Mouse (Mus musculus) heart, postnatal 10 days (tissue): ENCODE measurements at regions not wholly inside any gene's neighbourhood (a gene's known extent, or its start where the extent isn't known, plus 50 kb on each side); places are given as distances from the start of the nearest gene placed in this dataset.

ENCODE experiments used
- DNase-seq, 2 experiments: peaks; one replicate each; pipeline ENCODE4 v3.0.0; 2021
- intact Hi-C: fragments of 180-260 bp; cut with DNase I; formaldehyde crosslinking; loops from one replicate; pipeline ENCODE4 v1.15.1; 2025

DNA sequence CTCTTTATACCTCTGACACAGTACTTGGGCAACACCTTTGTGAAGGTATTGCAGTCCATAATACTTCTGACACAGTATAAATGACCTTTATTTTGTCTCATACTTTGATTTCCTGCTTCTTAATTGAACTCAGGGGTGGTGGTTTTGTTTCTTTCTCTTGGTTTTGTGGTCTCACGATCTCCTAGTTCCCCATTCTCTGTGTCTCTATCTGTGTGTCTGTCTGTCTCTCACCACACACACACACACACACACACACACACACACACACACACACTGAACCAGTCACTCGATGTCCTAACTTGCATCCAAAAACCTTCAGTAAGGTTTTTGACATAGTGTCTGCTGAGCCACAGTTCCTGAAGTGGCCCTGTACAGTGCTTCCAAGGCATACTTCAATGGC is 166.7 kb upstream of the Thbs1 start:
- no peak for DNase-seq
- intact Hi-C loops = no loop called here

DNA sequence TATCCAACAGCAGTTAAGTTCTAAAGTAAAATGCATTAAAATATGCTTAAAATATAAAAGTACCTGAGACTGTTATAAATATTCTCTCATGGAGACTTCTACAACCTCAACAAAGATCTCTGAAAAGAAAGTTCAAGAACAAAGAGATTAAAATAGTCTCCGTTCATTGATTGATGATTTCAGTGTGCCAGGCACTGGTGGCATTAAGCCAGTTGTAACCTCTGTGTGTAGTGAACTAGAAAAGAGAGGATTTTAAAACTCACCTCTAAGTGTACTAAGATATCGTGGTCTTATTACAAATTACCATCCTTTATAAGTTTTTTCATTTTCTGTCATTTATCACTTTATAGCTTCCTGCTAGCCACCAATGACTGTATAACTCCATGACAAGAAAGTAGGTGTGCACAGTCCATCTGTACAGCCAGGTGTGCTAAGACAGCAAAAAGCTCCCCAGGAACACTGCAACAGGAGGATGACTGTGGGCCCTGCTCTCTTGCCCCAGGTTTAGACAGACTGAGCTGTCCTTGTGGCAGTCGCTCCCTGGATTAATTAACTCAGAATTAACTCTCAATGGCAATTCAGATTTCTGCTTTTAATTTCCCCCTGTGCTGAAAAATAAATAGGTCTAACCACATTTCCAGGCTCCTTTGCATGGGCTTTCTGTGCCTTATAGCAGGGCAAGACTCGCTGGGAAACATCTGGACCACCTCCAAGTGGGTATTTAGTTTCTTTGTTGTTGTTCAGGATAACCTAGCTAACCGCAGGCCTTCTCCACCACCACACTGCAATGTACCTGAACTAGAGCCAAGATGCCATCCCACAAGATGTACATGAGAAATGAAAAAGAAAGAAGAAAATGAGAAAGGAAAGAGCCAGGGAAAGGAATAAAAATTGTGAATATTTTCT is 161.0 kb upstream of the Thbs1 start:
- DNase-seq = no peak
- intact Hi-C loops = no loop called here

DNA sequence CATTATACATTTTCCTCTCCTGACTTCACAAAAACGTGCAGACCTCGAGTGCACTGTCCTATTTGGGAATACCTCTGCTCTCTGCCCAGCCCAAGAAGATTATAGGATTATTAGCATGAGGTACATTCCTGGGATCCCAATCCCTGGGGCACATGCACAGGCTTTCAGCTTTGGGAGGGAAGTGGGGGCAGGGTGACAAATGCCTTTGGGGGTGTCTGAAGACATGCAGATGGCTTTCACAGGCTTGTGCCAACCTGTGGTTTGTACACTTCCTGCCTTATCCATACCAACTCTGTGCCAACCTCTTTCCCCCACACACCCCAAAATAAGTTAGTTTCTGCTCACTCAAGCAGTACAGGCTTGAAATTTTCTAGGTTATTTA is 160.3 kb upstream of the Thbs1 start:
- intact Hi-C loops = no loop called here

DNA sequence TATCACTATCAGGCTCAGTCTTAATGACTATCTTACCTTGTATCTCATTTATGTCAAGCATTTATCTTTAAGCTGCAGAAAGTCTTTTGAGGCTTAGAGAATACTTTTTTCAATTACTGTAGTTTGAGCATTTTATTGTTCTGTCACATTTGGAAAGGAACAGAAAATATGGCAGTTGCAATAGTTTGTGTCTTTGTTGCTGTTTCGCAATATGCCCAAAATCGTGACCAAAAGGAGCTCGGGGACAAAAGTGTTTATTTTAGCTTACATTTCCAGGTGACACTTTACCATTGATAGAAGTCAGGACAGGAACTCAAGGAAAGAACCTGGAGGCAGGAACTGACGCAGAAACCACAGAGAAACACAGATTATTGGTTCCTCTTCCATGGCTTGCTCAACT is 152.9 kb upstream of the Thbs1 start:
- no peak for DNase-seq
- intact Hi-C loops = no loop called here

More for the DNA sequence above, 160.3 kb upstream of the Thbs1 start:
- DNase-seq = no peak

DNA sequence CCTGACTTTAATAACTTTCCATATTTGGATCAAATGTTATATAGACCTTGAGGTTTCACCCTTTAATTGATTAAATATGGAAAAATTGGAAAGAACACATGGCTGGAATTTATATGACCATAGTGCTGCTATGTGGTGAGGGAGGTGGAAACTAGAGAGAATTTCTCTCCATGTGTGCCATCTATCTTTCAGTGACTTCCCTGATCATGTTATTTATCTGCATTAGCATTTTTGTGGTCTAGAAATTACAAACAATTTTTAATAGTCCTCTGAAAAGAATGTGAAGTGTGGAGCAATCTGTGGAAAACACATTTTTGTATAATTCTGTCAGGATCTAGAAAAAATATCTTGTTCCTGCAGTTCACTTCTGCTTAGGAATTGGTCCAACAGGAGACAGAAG is 152.2 kb upstream of the Thbs1 start:
- intact Hi-C loops = no loop called here

DNA sequence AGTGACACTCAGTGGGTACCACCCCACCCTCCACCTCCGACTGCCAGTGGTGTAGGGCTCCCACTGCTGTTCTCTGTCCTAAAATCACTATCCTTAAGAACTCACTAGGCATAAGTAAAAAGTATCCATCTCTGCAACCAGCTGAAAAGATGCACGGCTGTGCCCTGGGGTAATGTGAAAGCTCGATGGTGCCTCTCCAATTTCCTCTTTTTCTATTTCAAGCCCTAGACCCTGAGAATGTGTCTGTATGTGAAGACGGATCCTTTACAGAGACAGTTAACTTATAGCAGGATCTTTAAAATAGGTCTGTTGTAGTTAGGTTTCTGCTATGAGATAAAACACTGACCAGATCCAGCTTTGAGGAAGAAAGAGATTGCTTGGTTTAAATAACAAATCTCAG is 149.1 kb upstream of the Thbs1 start:
- intact Hi-C loops = no loop called here
- no peak for DNase-seq

More for the DNA sequence above, 152.2 kb upstream of the Thbs1 start:
- DNase-seq = no peak

DNA sequence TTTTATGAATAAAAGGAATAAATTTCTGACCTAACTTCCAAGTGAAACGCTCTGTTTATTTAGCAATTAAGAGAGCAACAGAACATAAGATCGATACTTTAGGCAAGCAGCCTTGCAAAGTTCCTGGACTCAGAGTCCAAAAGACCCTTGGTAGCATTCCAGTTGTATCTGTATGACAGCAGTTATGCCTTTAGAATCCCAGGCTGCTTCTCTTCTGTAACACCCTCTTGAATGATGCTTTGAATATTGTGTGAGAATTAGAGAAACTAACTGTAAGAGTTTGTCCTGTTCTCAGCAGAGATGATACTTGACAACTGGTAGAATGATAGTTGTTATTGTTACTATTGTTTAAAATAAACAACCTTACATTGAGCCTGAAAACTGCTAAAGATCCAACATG is 148.2 kb upstream of the Thbs1 start:
- intact Hi-C loops = no loop called here
- no peak for DNase-seq

DNA sequence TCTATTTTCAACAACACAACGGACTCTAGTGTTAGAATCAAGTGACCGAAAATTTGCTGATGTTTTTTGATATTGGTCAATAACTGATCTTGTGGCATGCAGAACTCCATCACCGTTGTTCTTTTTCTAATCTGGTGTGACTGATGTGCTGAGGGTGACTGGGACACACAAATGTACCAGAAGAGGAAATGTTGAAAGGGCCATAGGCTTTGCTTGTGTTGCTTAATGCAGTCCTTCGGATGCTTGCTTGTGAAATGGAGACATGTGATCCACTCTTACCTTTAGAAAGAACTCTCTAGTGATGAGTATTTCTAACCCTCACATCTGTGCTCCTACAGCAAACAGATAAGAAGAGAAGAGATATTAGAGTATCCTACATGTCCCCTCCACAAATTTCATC is 145.9 kb upstream of the Thbs1 start:
- DNase-seq = no peak
- intact Hi-C loops = no loop called here

DNA sequence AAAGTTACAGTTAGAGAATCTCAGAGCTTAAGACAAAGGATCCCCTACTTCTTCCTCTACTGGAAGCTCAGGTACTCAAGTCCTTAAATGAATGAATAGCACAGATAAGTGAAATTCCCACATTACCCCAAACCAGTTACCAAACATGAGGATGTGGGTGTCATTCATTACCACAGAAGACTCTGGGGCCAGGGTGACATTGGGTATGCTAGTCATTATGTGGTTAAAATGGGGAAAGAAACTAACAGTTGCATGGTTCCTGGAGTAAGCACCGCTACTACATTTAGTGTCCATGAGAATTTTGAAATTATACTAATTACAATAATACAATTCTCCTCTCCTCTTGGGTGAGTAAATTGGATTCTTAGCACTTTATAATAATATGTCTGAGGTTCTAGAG is 142.9 kb upstream of the Thbs1 start:
- no peak for DNase-seq
- intact Hi-C loops = no loop called here

DNA sequence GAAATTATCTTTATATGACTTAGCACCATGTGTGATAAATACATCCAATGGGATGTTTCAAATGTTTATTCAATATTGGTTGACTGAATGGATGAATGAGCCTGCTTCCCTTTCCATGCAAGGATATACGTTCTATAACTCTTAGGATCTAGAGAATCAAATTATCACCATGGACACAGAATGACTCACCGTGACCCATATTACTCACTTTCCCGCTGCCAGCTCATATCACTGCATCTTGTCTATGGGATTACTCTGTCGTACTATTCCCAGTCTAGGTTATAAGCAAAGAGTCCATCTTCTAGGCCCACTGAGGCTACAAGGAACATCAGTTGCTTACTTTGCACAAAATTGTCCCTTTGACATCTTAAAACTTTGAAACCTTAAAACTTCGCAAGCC is 141.0 kb upstream of the Thbs1 start:
- no peak for DNase-seq
- intact Hi-C loops = no loop called here

DNA sequence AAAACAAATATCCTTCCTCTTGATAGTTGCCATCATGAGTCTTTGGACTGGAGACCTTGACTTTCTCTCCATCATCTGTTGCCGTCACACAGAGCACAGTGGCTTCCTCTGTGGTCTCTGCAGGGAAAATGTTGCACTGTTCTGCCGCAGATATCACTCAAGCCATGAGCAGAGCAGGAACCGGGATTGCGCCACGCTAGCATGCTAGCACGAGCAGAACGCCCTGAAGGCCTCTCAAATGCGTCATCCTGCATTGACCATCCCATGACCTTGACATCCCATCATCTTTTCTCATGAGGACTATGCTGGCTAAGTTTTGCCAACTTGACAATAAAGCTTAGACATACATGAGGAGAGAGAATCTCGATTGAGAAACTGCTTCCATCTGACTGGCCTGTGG is 134.6 kb upstream of the Thbs1 start:
- DNase-seq = no peak
- intact Hi-C loops = no loop called here

DNA sequence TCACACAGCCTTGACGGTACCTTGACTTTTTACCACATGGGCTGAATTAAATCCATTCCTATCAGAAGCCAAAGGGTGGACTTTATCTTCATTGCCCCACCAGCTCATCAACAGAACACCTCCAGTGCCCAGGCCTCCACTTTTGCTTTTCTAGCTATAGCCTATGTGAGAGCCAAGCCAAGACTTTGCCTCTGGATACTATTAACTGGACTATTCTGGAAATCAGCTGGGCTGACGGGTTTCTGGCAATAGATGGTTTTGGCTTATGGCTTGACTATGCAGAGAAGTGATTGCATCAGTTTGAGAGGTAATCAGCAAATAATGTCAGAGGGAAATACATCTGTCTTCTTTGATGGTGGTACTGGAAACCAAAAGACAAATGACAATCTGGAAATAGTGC is 130.8 kb upstream of the Thbs1 start:
- DNase-seq = no peak
- intact Hi-C loops = no loop called here

DNA sequence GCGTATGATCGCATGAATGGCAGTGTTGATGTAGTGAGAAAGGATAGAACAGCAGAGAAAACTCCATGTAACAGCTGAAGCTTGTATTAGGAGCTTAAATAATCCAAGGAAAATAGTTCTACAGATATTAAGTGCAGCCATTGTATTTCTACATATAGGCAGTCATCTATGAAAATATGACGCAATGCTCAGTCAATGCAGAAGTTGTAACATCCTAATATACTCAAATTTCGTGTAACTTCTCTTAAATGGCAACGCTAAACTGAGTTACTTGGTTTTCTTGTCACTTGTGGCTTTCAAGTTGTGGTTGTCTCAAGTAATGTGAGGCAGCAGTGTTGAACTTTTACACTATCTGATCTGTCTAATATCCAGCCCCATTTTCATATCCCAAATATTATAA is 127.1 kb upstream of the Thbs1 start:
- DNase-seq = no peak
- intact Hi-C loops = no loop called here

DNA sequence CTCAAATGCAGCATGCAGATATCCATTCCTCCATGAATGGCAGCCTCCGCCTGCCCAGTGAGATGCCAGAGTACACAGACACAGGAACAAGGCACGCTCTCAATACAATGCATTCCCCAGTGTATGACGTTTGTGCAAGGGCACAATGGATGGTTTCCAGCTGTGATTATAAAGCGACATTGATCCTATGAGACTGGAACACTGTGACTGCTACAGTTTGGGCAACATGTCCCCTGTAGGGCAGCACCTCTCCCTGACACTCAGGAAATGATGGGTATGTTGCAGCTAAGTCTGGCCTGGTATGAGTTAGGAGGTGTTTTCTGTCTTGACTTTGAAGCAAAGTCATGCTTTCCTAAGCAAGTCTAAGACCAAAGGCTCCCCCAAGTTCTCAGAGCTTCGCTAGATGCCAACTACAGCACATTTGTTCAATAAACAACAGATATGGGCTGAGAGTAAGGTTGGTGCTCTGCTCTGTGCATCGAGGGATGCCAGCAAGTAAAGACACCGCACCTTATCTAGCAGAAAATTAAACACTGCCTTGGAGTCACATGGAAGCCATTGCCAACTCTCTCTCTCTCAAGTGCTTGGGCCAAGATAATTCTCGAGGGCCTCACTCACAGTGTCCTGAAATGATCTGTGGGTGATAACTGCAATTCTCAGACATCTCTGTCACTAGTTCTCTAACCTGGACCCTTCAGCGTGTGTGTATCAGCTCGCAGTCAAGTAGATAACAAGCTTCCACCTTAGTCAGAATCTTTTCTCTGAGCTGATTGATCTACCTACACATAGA is 124.1 kb upstream of the Thbs1 start:
- intact Hi-C loops = no loop called here
- no peak for DNase-seq

DNA sequence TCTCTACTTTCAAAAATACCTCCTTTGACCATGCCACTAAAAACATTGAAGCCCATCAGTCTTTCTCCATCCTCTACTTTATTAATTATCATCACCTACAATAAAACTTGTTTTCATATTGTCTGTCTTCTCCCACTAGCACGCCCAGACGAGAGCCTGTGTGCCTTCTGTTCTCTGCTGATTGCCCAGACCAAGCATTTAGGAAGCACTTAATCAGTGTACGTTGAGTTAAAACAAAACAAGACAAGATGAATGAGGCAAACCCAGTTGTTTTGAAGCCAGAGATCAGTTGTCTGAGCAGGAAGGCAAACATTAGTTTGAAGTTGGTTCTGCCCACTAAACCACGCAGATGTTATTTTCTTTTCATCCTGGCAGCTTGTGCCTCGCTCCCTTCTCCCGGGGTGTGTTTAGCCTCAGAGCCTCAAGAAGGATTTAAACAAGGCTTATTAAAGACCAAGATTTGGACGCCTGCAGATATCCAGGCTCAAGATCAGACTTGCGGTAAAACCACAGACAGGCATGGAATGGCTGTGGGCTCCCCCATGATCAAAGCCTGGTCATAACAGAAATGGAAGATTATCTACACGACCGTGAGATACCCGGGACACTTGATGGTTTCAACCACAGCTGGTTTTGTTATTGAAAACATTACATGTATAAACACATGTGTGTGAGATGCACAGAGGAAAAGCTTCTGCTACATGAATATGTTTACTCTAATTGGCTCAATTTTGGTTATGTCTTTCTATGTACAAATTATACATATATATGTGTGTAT is 123.1 kb upstream of the Thbs1 start:
- DNase-seq = no peak
- intact Hi-C loops = no loop called here

DNA sequence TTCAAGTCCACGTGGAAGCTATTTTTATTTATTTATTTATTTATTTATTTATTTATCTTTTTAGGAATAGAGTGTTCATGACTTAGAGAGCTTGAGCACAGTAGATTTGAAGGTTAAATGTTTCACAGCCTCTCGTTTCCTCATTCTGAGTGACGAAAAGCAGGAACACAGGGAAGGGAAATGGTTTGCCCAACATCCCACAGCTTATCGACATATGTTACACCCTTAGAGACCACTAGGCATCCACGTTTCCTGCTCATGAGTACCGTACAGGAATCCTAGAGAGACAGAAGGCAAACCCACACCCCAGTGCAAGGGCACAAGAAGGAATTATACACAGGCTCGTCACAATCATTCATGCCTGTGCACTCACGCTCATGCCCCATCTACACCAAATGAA is 122.5 kb upstream of the Thbs1 start:
- intact Hi-C loops = no loop called here
- DNase-seq = no peak

DNA sequence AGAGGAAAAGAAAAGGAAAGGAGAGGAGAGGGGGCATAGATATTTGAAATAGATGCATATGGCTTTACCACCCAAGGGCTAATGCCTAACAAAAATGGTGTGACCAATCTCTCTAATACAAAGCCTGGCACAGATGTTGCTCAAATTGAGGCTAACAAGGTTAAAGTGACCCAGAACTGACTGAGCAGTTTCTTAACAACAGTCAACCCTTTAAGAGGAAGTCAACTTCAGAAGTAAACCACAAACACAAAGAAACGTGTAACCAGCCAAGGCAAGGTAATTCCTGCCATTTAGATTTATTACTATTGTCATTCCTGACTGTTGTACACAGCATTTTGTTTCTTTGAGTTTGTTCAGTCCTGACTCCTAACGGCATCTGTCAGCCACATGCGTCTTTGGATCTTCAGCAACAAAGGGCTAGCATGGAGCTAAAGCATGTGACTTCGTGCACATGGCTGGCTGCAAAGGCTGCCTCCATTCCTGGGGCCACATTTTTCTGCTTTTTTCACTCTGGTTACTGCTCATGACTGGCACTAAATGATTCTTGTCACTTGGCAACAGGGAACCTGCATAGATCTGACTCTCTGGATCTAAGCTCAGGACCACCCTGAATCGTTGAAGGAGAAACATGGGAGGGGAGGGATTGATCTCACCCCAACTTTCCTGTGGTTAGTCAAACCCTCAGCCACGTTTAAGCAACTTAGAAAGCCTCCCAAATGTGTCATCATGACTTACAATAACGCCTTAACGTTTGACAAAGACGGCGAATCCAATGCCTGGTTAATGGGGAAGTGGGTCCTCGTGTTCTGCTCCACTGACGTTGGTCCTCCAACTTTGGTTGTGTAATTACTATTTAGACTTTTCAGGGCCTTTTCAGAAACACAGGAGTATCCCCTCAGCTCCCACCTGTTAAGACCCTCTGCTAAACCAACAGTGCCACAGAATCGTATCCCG is 115.3 kb upstream of the Thbs1 start:
- intact Hi-C loops = no loop called here
- DNase-seq = no peak

DNA sequence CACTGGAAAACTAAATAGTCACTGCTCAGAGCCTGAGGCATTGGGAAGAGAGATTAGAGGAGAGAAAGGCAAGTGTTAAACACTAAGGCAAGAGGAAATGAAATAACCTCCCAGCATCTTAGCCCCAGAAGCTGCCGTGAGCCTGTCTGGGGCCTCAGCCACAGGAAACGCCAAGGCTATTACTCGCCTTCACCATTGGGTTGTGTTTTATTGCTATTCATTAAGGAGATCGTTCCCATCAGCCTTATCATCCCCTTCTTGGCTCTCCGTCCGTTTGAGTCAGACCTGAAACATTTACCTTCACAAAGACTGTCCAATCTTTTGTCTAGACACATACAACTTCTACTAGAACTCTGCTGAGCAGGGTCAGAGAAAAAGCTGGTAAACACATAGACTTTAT is 112.0 kb upstream of the Thbs1 start:
- no peak for DNase-seq
- intact Hi-C loops = no loop called here

DNA sequence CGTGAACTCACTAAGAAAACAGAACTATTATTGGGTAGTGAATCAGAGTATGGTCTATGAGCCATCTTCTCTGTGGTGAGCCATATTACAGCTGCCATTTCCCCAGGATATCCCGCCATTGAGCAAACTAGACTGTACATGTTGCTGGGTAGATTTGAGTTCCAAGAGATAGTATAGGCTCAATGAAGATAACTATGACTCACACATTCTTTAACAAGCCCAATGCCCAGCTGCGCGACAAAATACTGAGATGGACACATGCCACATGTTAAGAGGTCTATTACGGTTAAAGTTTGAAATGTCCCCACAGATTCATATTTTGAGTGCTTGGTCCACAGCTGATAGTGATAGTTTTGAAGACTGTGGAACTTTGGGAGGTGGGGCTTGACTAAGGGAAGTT is 107.5 kb upstream of the Thbs1 start:
- intact Hi-C loops = no loop called here
- DNase-seq = no peak
